Mouse (Mus musculus) erythroblast, embryonic 14.5 days (primary cell): ENCODE measurements around the gene Nin. TPM values are rescaled to one million over a fixed set of nuclear protein-coding genes. Genes with fewer than 3 reads are reported as not detected.

Experiments used
- H3K27me3 ChIP-seq: 2 replicates; pipeline ENCODE4 v1.6.1; 2012; ENCODE audit warnings: inconsistent platforms; ENCODE audit not compliant: control insufficient read depth
- H3K36me3 ChIP-seq: 2 replicates; pipeline ENCODE4 v1.6.1; 2012; ENCODE audit warnings: mild to moderate bottlenecking, inconsistent platforms; ENCODE audit not compliant: control insufficient read depth
- H3K4me1 ChIP-seq: 2 replicates; pipeline ENCODE4 v1.6.1; 2012; ENCODE audit warnings: inconsistent platforms; ENCODE audit not compliant: control insufficient read depth
- H3K4me3 ChIP-seq: replicated peaks from 2 replicates; pipeline ENCODE3; 2012; ENCODE audit warnings: moderate library complexity, mild to moderate bottlenecking, inconsistent platforms
- H3K9me3 ChIP-seq: 2 replicates; pipeline ENCODE4 v1.6.1; 2012; ENCODE audit warnings: low read length, inconsistent platforms, mixed read lengths; ENCODE audit not compliant: control insufficient read depth
- GATA1 ChIP-seq: IDR thresholded peaks from 2 replicates; pipeline ENCODE4 v1.6.1; 2012; ENCODE audit warnings: low read length, inconsistent platforms, mixed read lengths
- TAL1 ChIP-seq: IDR thresholded peaks from 3 replicates; pipeline ENCODE4 v1.6.1; 2012; ENCODE audit warnings: low read length, inconsistent platforms, mixed read lengths
- polyA plus RNA-seq: library from polyadenylated mRNA; stranded (reverse); fragments of >175 nt; gene quantifications from 2 replicates; pipeline ENCODE4 v1.2.3, GENCODE M21; 2012

Nin gene
- polyA plus RNA-seq, 1 experiment, result 0.04 TPM

DNA sequence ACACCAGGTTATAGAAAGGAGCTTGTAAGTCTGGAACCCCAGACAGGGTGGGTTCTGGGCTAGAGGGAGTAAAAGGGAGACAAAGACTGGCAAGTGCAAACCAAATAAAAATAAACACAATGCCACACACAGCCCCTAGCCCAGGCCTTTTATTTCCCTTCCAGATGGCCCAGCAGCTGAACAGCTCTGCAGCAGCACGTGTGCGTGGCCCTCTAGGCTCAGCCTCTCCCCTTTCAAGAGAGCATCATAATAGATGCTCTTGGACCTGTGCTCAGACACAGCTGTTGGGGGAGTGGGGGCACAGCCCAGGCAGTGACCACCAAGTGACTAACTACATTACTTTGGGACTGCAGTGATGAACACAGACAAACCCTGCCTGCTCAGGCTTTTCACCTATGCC is 5.4 kb downstream of the Nin start:
- H3K27me3 ChIP-seq, result peaks cover 36% of the 10 kb centered on the region
- H3K4me1 ChIP-seq, result peaks cover 25% of the 10 kb centered on the region
- no peaks in the 10 kb centered on the region for H3K9me3 ChIP-seq
- TF ChIP-seq GATA1, result no peak
- TF ChIP-seq TAL1, result no peak
- no peak overlapping the region for H3K4me3 ChIP-seq
- H3K36me3 ChIP-seq, result no peaks in the 10 kb centered on the region

DNA sequence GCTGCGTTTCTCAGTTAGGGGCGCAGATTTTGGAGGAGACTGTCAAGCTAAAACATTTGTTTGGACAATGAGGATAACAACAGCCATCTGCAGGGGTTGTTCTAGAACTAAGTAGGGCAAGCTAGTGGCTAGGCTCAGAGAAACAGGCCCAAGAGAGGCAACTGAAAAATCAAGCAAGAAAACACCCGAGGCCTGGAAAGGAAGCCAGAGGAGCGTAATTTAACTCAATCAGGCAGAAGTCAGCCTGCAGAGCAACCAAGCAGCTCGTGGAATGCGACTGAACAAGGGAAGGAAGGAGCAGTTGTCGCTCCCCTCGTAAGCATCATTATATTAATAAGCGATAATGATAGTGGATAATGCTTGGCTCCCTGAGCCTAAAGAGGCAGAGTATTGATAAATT is 7.0 kb downstream of the Nin start:
- peaks cover 16% of the 10 kb centered on the region for H3K4me1 ChIP-seq
- TF ChIP-seq TAL1 (no peak), GATA1 (no peak)
- no peak overlapping the region for H3K4me3 ChIP-seq
- no peaks in the 10 kb centered on the region for H3K9me3 ChIP-seq
- H3K36me3 ChIP-seq, result no peaks in the 10 kb centered on the region
- peaks cover 21% of the 10 kb centered on the region for H3K27me3 ChIP-seq

DNA sequence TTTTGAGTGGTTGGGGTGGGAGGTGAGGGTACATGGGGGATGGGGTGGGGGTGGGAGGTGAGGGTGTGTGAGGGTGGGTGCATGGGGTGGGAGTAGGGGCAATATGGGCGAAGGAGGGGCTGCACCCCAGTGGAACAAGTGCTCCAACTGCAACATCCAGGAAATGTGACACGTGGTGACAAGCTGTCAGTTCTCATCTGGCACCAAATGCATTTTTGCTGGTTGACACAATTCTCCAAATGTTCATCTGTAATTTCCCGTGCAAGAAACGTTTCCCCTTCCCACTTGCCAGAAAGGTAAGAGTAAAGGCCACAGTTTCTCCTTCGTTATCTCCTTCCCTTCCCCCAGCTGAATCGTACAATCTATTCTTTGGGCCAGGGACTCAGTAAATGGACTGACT is 7.6 kb downstream of the Nin start:
- Histone ChIP-seq H3K9me3 (no peaks in the 10 kb centered on the region), H3K36me3 (no peaks in the 10 kb centered on the region), H3K4me1 (peaks cover 9% of the 10 kb centered on the region), H3K27me3 (peaks cover 15% of the 10 kb centered on the region), H3K4me3 (no peak overlapping the region)
- TF ChIP-seq GATA1, result no peak

DNA sequence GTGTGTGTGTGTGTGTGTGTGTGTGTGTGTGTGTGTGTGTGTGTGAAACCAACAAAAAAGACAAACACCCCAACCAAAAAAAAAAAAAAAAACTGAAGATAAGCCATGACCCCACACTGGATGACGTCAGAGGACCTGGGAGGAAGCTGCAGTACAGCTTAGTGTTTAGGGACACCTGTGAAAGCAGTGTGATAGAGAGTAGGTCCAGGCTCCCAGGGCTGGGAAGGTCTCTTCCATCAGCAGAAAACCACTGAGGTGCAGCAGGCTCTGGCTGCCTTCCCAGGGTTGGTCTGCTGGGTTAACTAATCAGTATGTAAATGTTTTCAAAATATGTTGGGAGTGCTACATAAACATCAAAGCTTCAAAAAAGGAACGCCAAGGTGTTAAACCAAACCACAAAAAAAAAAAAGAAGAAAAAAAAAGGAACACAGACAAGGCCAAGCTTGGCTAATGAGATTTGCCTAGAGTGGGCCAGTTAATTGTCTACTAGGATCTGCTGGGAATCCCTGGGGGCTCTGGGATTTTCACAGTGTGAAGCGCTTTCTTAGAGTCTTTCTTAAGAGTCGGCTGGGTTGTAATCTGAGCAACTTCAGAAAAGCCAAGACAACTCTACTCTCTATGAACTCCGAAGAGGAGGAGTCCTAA is 8.6 kb downstream of the Nin start:
- H3K27me3 ChIP-seq, result peaks cover 5% of the 10 kb centered on the region
- no peak for TF ChIP-seq GATA1
- TF ChIP-seq TAL1, result no peak
- H3K4me3 ChIP-seq, result no peak overlapping the region
- no peaks in the 10 kb centered on the region for H3K9me3 ChIP-seq
- H3K36me3 ChIP-seq, result no peaks in the 10 kb centered on the region
- no peaks in the 10 kb centered on the region for H3K4me1 ChIP-seq

DNA sequence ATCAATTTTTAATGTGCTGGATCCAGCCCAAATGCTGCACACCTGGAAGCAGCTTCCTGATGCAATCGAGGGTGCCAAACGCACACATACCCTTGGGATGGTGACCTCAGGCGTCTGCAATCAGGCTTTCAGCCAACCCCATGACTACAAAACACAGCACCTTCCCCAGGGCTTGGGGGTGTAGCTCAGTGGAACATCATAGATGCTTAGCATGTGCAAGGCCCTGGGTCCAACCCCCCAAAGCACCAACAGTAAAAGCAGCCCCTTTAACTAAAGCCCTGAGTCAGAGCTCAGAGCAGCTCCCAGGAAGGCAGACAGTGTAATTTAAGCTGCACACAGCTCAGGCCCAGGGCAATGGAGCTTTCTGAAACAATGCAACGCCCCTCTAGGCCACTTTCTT is 9.3 kb downstream of the Nin start:
- Histone ChIP-seq H3K36me3 (no peaks in the 10 kb centered on the region), H3K27me3 (no peaks in the 10 kb centered on the region), H3K4me1 (no peaks in the 10 kb centered on the region), H3K4me3 (no peak overlapping the region), H3K9me3 (no peaks in the 10 kb centered on the region)
- TF ChIP-seq GATA1 (no peak), TAL1 (no peak)

DNA sequence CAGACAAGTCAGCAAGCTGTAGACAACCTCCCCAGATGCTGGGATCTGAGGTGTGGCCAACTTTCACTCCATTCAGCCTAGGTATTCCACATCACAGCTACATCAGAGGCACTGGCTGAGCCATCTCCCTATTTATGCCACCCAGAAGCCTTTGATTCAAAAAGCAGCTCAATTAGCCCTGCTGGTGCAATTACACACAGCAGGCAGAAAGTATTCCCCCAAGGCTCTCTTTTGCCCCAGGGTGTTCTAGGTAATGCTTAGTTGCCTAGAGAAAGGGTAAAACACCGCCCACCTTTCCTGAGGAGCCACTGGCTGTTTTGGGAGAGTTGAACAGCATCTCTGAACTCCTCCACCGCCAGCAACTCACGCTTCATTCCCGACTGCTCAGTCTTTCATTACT is 10.3 kb downstream of the Nin start:
- Histone ChIP-seq H3K36me3 (no peaks in the 10 kb centered on the region), H3K4me1 (no peaks in the 10 kb centered on the region), H3K4me3 (no peak overlapping the region), H3K9me3 (no peaks in the 10 kb centered on the region), H3K27me3 (no peaks in the 10 kb centered on the region)
- TF ChIP-seq TAL1 (no peak), GATA1 (no peak)

DNA sequence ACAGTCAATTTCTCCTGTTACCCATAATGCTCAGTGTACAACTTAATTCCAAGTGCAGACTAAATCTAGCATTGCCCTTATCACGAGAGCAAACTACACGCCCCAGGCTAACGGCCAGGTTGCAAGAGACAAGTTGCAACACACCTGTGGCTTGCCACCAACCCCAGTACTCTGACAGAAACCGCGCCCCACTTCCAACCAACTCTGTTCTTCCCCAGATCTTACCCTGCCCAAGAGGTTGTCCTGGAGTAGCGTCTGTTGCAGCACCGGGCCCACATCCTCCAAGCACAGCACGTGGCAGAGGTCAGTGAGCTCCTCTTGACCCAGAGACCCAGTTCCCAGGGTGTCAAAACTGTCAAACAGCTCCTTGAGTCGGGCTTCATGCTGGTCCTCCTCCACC is 11.1 kb downstream of the Nin start:
- Histone ChIP-seq H3K9me3 (no peaks in the 10 kb centered on the region), H3K4me3 (no peak overlapping the region), H3K4me1 (no peaks in the 10 kb centered on the region), H3K36me3 (no peaks in the 10 kb centered on the region), H3K27me3 (no peaks in the 10 kb centered on the region)
- TF ChIP-seq GATA1, result no peak
- TF ChIP-seq TAL1, result no peak

DNA sequence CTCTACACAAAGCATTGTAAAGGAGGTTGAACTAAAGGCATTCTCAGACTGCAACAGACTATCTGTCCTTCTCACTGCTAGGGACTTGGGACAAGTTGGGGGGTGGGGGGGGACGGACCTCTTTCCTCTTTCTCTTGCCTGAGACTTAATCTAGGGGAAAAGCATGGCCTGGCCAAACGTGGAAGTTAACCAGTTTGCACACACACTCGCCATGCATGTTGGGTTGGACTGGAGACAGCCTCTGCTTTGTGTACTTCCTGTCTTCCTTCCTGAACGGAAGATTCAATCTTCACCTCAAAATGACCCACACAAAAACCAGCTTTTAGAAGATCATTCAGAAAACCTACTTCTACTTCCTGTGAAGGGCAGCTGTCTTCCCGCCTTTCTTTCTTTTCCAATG is 11.7 kb downstream of the Nin start:
- Histone ChIP-seq H3K9me3 (no peaks in the 10 kb centered on the region), H3K27me3 (no peaks in the 10 kb centered on the region), H3K4me1 (no peaks in the 10 kb centered on the region), H3K4me3 (no peak overlapping the region), H3K36me3 (no peaks in the 10 kb centered on the region)
- TF ChIP-seq TAL1, result no peak
- no peak for TF ChIP-seq GATA1

DNA sequence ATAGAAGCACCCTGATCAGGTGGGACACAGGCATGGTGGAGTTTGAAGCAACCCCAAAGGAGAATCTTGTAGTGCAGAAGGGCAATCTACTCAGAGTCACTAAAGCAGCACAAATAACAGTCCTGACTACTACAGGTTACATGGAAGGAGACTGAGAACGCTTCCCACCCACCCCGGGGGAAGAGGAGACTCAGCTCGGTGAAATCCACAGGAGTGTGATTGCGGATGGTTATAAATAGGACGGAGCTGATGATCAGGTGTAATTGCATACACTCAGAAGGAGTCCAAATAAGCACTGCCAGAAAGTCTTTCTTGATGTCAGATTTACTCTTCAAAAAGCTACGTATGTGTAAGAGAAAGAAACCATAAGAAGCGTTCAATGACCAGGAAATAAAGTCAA is 15.6 kb downstream of the Nin start:
- Histone ChIP-seq H3K36me3 (no peaks in the 10 kb centered on the region), H3K9me3 (no peaks in the 10 kb centered on the region)
- no peak for TF ChIP-seq TAL1
- TF ChIP-seq GATA1, result no peak

DNA sequence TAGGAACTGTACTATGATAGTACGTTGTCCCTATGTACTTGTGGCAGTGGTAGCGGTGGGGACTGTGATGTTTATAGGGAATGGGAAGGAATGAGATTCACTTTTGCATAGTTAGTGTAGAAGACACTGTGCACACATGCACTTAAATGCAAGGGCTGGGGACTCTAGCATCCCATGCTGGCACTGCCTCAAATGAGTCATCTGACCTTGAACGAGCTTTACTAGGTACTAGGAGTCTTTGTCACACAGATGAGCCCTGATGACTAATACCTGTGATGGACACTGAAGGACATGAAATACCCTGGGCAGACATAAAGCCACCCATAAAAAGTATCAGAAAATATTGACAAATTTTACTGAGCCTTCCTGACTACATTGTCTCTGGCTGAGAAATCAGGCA is 16.2 kb downstream of the Nin start:
- no peak for TF ChIP-seq TAL1
- no peak for TF ChIP-seq GATA1
- no peak overlapping the region for H3K4me3 ChIP-seq
- no peaks in the 10 kb centered on the region for H3K36me3 ChIP-seq
- no peaks in the 10 kb centered on the region for H3K27me3 ChIP-seq
- no peaks in the 10 kb centered on the region for H3K4me1 ChIP-seq
- H3K9me3 ChIP-seq, result no peaks in the 10 kb centered on the region

More for the DNA sequence above, 15.6 kb downstream of the Nin start:
- H3K4me1 ChIP-seq, result no peaks in the 10 kb centered on the region
- no peak overlapping the region for H3K4me3 ChIP-seq
- no peaks in the 10 kb centered on the region for H3K27me3 ChIP-seq
